Mouse (Mus musculus): Measurements from ENCODE around the gene Gm11937.
"Not testable (repeated sequence)": the region's sequence is repeated elsewhere in the genome, so short reads cannot be mapped to it uniquely, and the experiment has no call there.

Gm11937 gene

DNA sequence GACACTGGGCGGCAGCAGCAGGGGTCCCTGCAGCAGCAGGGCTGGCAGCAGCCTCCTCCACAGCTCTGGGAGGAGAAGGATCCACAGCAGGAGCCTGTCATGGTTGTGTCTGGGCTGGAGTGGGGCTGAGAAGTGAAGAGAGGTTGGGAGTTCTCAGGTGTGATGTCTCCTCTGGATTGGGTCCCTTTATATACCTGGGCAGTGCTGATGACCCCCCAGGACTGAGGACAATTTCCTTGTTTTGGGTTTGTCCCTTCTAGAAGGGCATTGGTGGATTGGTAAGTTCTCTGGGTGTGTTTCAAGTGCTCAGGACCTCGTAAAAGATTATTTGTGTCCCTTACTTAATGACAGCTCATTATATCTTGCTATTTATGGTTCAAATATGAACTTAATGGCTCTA lies at the start of gene Gm11937:
TSS of gene Gm11937 (minus strand) at position 101 of the 400 bp plus-strand sequence.
- DNase-seq (ENCODE audit: low spot score) = not testable (repeated sequence)

DNA sequence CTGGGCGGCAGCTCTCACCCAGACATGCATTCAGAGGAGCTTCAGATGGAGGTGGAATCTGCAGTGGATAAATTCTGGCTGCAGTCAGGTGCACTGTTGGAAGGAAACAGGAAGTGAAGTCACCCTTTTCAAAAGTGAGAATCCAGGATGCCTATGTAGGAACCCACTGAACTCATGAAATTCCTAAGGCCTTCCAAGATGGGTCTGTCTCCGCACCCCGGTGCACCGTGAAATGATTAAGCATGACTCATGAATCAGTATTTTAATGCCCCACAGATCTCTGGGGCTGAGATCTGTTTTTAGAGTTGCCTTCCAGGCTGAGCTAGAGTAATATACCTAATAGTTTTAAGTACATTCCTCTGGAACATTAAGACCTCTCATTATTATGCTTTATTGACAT lies 49.3 kb upstream of the Gm11937 start:
- DNase-seq (ENCODE audit: low spot score) = no peak

DNA sequence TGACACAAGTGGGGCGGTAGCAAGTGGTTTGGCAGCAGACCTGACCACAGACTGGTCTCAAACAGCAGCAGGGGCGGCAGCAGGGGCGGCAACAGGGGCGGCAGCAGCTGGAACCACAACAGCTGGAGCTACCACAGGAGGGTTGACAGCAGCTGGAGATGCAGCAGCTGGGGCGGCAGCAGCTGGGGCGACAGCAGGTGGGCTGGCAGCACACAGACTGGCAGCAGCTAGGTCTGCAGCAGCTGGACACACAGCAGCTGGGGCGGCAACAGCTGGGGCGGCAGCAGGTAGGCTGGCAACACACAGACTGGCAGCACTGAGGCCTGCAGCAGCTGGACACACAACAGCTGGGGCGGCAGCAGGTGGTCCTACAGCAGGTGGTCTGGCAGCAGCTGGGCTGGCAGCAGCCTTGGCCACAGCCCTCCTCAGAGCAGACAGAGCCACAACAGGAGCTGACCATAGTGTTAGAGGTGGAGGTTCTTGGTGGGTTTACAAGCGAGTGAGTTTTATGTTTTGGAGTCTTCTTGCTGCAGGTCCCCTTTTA lies 48.5 kb upstream of the Gm11937 start, which contains the start of gene Gm11563:
TSS of gene Gm11563 (minus strand) at position 494 of the 544 bp plus-strand sequence.
- not testable (repeated sequence) for DNase-seq (ENCODE audit: low spot score)

DNA sequence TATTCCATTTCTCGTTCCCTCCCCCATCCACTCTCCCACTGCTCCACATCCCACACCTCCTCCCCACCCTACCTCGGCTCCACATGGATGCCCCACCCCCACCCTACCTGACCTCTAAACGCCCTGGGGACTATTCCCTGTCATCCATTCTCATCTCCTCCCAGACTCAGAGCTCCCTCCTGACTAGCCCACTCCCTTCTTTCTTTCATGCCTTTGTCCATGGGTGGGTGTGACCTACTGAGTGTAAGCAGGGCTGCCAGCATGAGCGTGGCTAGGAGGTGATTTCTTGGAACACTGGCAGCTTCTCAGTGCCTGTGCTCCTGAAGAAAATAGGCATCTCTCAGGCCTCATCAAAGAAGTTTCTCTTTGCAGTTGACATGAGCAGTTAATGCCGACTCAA lies 47.1 kb upstream of the Gm11937 start:
- no peak for DNase-seq (ENCODE audit: low spot score)

DNA sequence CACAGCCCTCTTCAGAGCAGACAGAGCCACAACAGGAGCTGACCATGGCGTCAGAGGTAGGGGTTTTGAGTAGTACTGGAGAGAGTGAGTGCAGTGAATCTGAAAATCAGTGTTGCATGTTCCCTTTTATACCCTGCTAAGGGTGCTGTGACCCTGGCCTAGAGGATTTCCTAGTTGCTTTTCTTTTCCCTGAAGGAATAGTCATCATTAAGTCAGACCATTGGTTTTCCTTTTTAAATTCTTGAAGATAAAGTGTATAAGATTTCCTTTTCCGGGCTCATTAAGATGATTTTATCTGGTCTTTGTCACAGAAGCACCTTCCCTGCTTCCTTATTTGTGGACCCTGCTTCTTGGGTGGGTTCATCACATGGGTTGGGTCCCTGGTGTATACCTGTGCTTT lies 40.1 kb upstream of the Gm11937 start, which contains the start of gene Gm11555:
TSS of gene Gm11555 (minus strand) at position 101 of the 400 bp plus-strand sequence.
- no peak for DNase-seq (ENCODE audit: low spot score)

DNA sequence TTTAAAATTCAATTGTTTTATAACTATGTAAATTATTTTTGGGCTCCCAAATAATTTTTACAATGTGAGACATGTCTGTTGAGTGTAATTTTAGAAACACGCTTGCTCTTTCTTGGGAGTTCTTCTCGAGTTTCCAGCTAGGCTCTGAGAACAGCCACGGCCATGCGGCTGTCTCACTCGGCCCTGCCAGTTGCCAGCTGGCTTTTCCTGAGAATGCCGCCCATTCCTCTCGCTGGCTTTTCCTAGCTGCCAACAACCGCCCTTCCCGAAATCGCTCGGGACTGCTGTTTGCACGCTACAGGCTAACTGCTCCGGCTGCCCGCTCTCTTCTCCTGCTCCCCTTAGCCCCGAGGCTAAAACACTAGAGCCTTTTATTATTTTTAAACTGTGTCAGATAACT lies 36.5 kb upstream of the Gm11937 start:
- DNase-seq (ENCODE audit: low spot score) = no peak

DNA sequence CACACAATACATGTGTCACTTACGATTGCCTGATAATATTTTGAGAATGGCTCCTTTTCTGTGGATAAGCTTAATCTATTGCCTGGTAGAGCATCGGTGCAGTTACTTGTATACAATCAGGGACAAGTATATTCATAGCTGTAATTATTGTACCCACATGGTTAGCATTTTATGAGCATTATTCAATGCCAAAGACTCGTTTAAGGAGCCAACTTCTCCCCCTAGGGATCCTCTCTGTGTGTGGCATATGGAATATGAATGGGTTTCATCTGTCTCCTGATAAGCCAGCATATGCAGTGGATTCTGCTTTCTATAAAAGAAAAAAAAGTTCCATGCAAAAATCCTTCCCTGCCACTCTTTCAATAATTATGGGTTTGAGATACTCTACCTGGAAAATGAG lies 34.4 kb upstream of the Gm11937 start:
- DNase-seq (ENCODE audit: low spot score) = no peak

DNA sequence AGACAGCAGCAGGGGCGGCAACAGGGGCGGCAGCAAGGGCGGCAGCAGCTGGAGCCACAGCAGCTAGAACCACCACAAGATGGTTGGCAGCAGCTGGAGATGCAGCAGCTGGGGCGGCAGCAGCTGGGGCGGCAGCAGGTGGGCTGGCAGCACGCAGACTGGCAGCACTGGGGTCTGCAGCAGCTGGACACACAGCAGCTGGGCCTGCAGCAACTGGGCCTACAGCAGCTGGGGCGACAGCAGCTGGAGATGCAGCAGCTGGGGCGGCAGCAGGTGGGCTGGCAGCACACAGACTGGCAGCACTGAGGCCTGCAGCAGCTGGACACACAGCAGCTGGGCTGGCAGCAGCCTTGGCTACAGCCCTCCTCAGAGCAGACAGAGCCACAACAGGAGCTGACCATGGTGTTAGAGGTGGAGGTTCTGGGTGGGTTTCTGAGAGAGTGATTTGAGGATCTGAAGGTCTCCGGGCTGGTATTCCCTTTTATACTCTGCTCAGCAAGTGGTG lies 33.7 kb upstream of the Gm11937 start, which contains the start of gene Krtap4-7:
TSS of gene Krtap4-7 (minus strand) at position 455 of the 505 bp plus-strand sequence.
- DNase-seq (ENCODE audit: low spot score) = not testable (repeated sequence)

DNA sequence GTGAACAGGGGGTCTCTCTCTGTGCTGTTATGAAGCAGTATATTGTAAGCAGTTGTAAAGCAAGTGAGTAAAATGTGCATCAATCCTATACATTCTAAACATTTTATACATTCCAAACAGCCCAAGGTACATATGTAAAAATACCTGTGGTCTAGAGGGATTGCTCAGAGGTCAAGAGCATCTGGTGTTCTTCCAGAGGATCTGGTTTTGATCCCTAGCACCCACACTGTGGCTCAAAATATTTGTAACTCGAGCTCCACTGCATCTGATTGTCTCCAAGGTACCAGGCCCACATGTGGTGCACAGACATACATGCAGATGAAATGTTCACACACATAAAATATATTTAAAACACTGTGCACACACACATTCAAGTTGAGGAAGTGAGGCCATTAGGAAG lies 30.9 kb upstream of the Gm11937 start:
- no peak for DNase-seq (ENCODE audit: low spot score)

DNA sequence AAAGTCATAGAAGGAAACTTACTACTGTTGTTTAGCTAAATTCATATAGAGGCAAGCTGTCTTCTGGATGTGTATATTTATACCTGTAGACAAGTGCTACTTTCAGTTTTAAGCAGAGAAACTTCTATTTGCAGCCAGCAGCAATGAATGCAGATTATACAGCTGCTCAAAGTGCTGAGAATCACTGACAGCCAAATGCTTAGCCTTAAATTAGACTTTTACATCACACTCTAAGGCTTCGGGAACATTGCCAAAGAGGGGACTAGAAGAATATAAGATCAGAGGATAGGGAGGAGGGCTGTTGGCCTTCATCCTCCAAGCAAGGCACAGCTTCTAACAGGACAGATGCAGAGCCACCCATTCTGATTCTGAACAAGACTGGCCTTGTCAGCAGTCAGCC lies 27.1 kb upstream of the Gm11937 start:
- no peak for DNase-seq (ENCODE audit: low spot score)

DNA sequence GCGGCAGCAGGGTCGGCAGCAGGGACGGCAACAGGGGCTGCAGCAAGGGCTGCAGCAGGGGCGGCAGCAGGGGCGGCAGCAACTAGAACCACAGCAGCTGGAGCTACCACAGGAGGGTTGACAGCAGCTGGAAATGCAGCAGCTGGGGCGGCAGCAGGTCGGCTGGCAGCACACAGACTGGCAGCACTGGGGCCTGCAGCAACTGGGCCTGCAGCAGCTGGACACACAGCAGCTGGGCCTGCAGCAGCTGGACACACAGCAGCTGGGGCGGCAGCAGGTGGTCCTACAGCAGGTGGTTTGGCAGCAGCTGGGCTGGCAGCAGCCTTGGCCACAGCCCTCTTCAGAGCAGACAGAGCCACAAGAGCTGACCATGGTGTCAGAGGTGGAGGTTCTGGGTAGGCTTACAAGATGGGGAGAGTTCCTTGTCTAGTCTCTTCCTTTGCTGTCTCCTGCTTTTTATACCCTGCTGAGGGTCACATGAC lies 24.7 kb upstream of the Gm11937 start, which contains the start of gene Krtap4-2:
TSS of gene Krtap4-2 (minus strand) at position 432 of the 482 bp plus-strand sequence.
- DNase-seq (ENCODE audit: low spot score) = no peak

DNA sequence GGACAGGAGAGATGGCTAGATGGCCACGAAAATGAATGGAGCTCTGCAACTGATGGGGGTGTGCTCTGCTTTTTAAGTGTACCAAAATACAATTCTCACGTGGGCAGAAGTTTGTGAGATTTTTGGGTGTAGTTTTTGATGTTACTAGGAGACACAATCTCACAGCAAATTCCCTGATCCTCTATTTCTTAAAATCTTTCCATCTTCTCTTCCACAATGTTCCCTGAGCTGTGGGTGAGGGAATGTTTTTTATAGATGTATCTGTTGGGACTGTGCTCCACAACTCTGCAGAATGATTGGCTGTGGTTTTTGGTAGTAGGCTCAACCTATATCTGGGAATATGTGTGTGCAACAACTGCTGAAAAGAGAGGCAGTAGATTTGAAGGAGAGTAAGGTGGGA lies 23.3 kb upstream of the Gm11937 start:
- DNase-seq (ENCODE audit: low spot score) = no peak

DNA sequence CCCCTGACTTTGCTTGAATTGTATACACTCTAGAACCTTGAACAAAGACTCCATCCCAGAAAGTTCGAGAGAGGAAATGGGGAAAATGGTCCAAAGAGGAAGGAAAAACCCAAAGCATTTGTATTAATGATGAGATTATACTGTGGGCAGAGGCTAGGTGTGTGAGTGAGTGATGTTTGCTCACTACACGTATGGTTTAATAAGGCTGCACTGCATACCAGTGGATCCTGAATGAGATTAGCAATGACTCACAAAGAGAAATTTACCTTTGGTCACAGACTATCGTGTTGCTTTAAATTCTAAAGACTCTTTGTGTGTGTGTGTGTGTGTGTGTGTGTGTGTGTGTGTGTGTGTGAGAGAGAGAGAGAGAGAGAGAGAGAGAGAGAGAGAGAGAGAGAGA lies 20.9 kb upstream of the Gm11937 start:
- DNase-seq (ENCODE audit: low spot score) = no peak

DNA sequence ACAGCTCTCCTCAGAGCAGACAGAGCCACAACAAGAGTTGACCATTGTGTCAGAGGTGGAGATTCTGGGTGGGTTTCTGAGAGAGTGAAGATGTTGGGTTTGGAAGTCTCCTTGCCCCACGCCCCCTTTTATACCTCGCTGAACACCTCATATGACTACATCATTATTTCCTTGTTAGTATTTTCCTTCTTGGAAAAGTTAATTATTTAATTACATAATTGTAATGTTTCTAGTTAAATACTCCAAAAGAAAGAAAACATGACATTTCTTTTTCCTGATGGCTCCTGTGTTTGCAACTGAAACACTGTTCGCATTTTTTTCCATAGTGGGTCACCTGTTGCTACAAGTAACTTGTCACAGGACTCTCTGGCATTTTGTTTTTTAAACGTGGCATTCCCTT lies 18.1 kb upstream of the Gm11937 start, which contains the start of gene Krtap4-1:
TSS of gene Krtap4-1 (minus strand) at position 101 of the 400 bp plus-strand sequence.
- no peak for DNase-seq (ENCODE audit: low spot score)

DNA sequence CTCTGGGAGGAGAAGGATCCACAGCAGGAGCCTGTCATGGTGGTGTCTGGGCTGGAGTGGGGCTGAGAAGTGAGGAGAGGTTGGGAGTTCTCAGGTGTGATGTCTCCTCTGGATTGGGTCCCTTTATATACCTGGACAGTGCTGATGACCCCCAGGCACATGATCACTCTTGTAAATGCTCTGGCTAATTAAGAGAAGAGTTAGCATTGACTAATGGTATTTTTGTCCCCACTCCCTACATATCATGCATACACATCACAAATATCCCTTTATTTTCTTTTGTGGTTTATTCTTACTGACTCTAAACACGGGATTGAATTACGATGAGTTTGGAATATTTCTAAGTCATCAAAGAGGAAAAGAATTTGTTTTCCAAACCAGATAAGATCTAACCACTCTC lies 10.3 kb upstream of the Gm11937 start, which contains the start of gene Gm11562:
TSS of gene Gm11562 (minus strand) at position 101 of the 400 bp plus-strand sequence.
- no peak for DNase-seq (ENCODE audit: low spot score)

DNA sequence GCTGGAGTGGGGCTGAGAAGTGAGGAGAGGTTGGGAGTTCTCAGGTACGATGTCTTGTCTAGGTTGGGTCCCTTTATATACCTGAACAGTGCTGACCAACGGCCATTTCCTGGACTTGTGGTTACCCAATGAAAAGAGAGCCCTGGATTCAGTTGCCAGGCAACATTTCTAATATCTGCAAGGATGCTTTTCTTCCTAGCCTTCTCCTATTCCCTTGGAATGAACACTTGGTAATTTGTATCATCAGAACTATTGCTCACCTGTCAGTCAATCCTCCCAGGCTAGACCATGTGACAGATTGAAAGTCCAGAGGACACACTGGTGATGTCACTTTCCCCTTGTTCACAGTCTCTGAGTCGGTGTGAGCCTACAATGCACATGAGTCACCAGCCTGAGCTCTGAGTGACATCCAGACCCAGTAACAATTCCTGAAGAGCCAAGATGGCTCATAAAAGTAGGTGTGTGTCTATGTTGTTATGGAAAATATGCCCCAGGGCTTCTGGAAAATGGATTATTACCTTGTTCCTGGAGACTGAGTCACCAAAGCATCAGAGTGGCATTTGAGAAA lies 4.9 kb upstream of the Gm11937 start, which contains the start of gene Krtap2-4:
TSS of gene Krtap2-4 (minus strand) at position 51 of the 568 bp plus-strand sequence.
- no peak for DNase-seq (ENCODE audit: low spot score)

DNA sequence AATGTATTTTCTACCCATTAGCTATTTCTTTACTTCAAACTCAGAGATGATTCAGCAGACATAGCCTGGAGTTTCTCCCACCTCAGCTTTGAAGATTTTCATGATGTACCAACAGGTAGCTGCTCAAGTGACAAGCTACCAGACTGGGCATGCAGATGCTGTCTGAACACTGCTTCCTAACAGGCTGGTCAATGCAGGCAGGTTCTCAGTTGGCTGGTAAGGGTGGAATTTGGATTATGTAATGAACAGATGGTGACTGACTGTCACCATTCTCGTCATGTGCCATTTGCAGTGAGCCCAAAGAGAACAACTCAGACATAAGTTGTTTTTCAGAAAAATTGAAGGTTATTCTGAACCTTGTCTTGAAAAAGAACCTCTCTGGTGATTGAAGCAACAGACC lies 863 bp downstream of the Gm11937 start:
- DNase-seq (ENCODE audit: low spot score) = no peak

DNA sequence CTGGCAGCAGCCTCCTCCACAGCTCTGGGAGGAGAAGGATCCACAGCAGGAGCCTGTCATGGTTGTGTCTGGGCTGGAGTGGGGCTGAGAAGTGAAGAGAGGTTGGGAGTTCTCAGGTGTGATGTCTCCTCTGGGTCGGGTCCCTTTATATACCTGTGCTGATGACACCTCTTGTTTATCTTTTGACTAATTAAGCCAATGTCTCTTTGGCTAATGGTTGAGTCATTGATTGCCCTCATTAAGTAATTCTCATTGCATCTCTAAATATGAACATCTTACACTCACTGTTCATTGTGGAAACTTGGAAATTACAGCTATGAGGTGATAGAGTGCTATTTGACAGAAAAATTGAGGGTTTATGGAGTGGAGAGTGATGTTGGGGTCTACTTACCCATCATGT lies 6.8 kb downstream of the Gm11937 start, which contains the start of gene Gm11938:
TSS of gene Gm11938 (minus strand) at position 101 of the 400 bp plus-strand sequence.
- not testable (repeated sequence) for DNase-seq (ENCODE audit: low spot score)

DNA sequence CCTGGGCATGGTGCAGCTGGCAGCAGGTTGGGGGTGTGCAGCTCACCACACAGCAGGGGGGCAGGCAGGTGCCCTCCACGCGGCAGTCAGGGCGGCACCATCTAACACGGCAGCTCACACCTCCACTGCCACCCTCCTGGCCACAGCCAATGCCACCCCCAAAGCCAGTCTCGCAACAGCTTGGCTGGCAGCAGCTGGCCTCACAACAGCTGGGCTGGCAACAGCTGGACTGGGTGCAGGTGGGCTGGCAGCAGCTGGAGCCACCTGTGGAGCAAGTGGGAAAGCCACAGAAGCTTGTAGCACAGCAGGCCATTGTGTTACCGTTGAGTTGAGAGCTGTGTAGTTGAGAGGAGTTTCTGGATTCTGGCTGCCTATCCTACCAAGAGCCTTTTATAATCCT lies 12.2 kb downstream of the Gm11937 start, which contains the start of gene Krtap9-3:
TSS of gene Krtap9-3 (minus strand) at position 364 of the 400 bp plus-strand sequence.
- not testable (repeated sequence) for DNase-seq (ENCODE audit: low spot score)

DNA sequence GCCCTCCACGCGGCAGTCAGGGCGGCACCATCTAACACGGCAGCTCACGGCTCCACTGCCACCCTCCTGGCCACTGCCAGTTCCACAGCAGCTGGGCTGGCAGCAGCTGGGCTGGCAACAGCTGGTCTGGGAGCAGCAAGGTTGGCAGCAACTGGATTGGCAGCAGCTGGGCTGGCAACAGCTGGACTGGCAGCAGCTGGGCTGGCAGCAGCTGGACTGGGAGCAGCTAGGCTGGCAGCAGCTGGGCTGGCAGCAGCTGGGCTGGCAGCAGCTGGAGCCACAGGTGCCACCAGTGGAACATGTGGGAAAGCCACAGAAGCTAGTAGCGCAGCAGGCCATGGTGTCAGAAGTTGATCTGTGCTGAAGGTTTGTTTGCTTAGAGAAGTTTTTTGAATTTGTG lies 19.0 kb downstream of the Gm11937 start, which contains the start of gene Krtap1-3:
TSS of gene Krtap1-3 (minus strand) at position 359 of the 400 bp plus-strand sequence.
- DNase-seq (ENCODE audit: low spot score) = no peak

DNA sequence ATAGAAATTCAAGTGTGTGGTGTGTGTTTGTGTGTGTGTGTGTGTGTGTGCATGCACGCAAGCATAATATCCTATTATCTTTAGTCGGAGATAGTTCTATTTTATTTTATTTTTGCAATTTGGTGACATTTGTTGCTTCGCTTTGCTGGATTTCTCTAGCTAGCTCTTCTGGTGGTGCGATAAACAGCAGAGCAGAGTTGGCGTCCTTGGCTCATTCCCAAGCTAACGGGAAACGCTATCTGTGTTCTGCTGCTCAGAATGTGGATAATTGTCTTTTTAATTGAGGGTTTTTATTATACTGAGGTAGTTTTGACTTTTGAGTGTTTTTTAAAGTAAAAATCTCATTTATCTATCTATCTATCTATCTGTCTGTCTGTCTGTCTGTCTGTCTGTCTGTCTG lies 24.9 kb downstream of the Gm11937 start:
- no peak for DNase-seq (ENCODE audit: low spot score)

DNA sequence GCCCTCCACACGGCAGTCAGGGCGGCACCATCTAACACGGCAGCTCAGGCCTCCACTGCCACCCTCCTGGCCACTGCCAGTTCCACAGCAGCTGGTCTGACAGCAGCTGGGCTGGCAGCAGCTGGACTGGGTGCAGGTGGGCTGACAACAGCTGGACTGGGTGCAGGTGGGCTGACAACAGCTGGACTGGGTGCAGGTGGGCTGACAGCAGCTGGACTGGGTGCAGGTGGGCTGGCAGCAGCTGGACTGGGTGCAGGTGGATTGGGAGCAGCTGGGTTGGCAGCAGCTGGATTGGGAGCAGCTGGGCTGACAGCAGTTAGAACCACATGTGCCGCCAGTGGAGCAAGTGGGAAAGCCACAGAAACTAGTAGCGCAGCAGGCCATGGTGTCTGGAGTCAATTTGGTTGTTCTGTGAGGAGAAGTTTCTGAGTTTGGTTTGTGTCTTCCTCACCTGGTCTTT lies 26.7 kb downstream of the Gm11937 start, which contains the start of gene Krtap1-4:
TSS of gene Krtap1-4 (minus strand) at position 410 of the 460 bp plus-strand sequence.
- DNase-seq (ENCODE audit: low spot score) = no peak

DNA sequence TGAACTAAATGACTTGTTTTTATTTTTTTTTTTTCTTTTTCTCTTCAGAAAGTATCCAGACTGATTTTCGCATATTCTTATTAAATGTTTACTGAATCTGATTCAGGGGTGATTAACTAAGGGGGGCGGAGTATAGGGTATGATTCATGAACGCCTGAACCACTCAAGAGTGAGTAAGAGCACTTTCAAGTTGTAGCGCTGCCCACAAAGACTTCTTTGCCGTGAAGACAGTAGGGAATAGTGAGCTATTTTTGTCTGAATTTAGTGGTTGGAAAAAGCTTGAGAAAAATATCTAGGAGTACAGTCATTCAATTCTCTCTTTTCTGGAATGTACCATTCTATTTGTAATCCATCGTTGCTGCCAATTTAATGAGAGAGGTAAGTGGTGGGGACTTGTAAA lies 28.4 kb downstream of the Gm11937 start:
- no peak for DNase-seq (ENCODE audit: low spot score)

Data from urinary bladder, postnatal 25 days (tissue).